Mouse (Mus musculus) frontal cortex, adult 2 months (tissue): Measurements from ENCODE around the gene Cyb5d2. TPM values are rescaled to one million over a fixed set of nuclear protein-coding genes. Genes with fewer than 3 reads are reported as not detected.
A peak's percentile ranks its signal among the peaks of the same experiment; 100 is the strongest.
"Not testable (repeated sequence)": the region's sequence is repeated elsewhere in the genome, so short reads cannot be mapped to it uniquely, and the experiment has no call there.

Source experiments
- DNase-seq, 2 experiments: peaks; one replicate each; pipeline ENCODE4 v3.0.0; 2022; ENCODE audit warnings: low spot score in 1 of 2; ENCODE audit errors: extremely low spot score in 1 of 2
- polyA plus RNA-seq: library from polyadenylated mRNA; depleted of rRNA; stranded (reverse); fragments of >200 nt; gene quantifications from 2 replicates; pipeline ENCODE4 v1.2.3, GENCODE M21; 2012

Gene Cyb5d2
- polyA plus RNA-seq, 1 experiment, result 13.8 TPM

DNA sequence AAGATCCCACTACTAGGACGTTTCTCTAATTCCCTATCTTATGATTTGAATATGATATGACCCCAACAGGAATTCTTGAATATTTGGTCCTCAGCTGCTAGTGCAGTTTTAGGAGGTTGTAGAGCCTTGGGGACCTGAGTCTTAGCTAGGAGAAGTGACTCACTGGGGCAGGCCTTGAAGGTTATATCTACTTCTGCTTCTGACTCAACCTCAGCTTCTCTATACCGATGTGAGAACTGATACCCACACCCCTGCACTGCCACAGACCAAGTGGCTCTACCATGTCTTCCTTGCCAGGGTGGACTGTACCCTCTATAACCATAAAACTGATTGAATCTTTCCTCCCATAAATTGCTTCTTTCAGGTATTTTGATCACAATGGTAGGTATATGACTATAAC is 13.8 kb downstream of the Cyb5d2 start:
- DNase-seq, result no peak

- DNase-seq, result no peak
These were observed 17.0 kb downstream of the Cyb5d2 start for GRCm38 (mm10) chr11:72778957-72779356.

DNA sequence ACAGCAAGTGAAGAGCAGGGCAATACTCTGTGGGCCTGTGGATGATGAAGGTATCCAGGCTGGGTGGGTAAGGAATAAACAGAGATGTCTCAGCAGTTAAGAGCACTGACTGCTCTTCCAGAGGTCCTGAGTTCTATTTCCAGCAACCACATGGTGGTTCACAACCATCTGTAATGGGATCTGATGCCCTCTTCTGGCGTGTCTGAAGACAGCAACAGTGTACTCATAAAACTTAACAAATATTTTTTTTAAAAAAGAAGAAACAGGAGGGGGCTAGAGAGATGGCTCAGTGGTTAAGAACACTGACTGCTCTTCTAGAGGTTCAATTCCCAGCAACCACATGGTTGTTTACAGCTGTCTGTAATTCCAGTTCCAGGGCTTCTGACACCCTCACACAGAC is 23.3 kb downstream of the Cyb5d2 start:
- DNase-seq, result not testable (repeated sequence)

- DNase-seq, result peak in 1 of 2 experiments; percentile 15
These were observed 24.5 kb downstream of the Cyb5d2 start for GRCm38 (mm10) chr11:72771461-72771860.

DNA sequence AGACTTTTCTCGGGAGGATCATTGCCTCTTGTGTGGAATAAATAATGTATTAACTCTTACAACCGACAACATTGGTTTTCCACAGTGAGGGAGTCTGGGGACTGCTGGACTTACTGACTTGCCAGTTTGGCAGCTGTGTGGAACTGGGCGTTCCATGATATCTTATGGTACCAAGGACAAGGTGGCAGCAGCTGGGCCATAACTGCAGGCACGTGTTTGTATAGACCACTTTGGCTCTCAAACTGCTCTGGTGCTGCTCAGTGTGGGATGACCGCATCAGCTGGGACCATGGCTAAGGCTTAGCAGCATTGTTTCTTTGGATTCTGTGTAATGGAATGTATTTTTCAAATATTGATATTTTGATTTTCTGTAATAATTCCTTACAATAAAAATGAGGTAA is 25.1 kb downstream of the Cyb5d2 start:
- no peak for DNase-seq

DNA sequence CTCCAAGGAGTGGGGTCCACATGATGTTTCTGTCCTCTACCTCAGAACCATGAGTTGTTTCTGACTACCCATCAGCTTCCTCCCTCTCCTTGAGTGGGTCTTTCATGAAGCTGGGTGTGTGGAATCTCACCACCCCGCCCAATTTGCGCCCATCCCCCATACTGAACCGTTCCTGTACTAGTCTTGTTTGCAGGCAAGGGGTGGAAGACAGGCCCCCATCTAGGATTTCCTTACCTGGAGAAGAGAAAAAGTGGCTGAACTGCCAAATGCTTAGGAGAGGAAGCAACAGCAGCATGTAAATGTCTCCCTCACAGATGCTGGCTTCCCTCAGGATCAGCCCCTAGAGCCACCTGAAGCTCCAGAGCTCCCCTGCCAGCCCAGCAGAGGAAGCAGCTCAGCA is 25.6 kb downstream of the Cyb5d2 start:
- no peak for DNase-seq

GRCm38 (mm10) chr11:72769061-72769460 is 26.9 kb downstream of the Cyb5d2 start:
- peak in 1 of 2 experiments; percentile 33 for DNase-seq

- no peak for DNase-seq
These were observed 28.2 kb downstream of the Cyb5d2 start for GRCm38 (mm10) chr11:72767716-72768115.

DNA sequence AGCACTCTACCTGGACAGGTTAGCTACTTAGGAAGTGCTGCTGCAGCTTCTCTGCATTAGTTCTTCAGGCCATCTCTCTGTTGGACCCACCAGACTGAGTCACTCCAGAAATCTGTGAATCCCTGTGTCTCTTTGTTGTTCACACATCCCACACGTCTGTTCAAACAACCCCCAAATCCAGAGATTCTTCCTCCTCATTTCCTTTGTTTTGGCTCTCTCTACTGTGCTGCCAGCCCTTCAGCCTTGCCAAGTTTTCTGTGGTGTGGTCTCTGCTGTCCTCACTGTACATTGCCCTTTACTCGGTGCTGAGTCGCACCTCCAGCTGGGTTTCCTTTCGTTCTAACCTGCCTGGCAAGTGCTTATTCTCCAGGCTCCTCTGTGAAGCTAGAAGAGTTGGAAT is 31.7 kb downstream of the Cyb5d2 start:
- DNase-seq, result peak in 1 of 2 experiments; percentile 64

DNA sequence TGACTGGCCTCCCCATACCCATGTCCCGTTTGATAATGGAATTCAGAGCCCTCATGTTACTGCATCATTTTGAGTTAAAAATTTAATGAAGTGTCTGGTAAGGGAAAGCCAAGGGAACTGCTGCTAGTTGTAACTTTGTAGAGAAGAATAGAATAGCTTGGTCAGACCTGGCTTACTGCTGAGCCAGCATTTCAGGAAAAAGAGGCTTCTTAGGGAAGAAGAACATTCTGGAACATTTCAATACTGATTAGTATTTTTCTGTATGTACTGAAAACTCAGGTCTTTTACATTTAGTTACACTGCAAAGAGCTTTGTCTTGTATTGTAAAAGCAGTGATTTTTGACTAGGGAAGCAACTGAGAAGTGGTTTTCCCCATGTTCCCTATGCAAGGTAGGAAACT is 35.2 kb downstream of the Cyb5d2 start:
- DNase-seq, result no peak

DNA sequence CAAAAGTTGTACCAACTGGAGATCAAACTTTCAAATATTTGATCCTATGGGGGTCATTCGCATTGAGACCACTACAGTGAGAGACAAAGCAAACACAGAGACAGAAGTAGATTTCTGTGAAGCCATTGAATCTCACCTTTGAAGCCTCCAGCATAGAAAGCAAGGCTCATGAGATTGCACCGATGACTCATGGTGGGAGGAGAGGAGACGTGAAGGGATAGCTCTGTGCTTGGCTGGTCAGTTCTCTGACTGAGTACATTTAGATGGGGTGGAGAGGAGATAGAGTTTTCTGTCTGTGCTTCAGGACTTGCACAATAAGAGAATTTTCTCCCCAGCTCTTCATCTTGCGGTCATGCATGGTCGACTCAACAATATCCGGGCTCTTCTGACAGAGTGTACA is 36.4 kb downstream of the Cyb5d2 start:
- no peak for DNase-seq

- no peak for DNase-seq
These were observed 37.6 kb downstream of the Cyb5d2 start for GRCm38 (mm10) chr11:72758316-72758715.

- no peak for DNase-seq
These were observed 44.0 kb downstream of the Cyb5d2 start for GRCm38 (mm10) chr11:72751956-72752355.

- DNase-seq, result peak in 1 of 2 experiments; percentile 47
These were observed 56.9 kb downstream of the Cyb5d2 start for GRCm38 (mm10) chr11:72739048-72739447.

DNA sequence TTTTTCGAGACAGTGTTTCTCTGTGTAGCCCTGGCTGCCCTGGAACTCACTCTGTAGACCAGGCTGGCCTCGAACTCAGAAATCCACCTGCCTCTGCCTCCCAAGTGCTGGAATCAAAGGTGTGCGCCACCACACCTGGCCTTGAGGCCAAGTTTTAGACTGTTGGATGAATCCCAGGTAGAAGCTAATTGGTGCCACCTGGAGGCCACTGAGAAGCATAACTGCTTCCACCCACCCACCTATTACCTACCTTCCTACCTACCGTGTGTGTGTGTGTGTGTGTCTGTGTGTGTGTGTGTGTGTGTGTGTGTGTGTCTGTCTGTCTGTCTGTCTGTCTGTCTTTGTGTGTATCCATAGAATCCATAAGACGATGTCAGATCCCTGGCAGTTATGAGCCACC is 58.4 kb downstream of the Cyb5d2 start:
- DNase-seq, result not testable (repeated sequence)

DNA sequence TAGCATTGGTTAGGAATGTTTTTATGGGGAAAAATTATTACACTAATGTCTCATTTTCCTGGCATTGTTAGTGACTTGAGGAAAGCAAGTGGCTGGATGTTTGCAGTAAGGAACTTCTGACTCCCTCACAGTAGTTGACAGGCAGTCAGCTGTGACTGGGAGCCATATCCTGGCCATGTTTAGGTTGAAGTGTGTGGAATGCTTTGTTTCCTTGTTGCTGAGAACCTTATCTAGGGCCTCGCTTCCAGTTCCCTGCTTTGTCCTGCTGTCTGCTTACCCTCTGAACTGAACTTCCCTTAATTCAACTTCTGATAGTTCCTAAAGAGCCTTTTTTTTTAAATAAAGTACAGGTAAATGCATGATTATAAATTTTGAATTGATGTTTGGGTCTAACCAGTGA is 59.6 kb downstream of the Cyb5d2 start:
- no peak for DNase-seq

GRCm38 (mm10) chr11:72735519-72735860 is 60.5 kb downstream of the Cyb5d2 start:
- DNase-seq, result no peak

DNA sequence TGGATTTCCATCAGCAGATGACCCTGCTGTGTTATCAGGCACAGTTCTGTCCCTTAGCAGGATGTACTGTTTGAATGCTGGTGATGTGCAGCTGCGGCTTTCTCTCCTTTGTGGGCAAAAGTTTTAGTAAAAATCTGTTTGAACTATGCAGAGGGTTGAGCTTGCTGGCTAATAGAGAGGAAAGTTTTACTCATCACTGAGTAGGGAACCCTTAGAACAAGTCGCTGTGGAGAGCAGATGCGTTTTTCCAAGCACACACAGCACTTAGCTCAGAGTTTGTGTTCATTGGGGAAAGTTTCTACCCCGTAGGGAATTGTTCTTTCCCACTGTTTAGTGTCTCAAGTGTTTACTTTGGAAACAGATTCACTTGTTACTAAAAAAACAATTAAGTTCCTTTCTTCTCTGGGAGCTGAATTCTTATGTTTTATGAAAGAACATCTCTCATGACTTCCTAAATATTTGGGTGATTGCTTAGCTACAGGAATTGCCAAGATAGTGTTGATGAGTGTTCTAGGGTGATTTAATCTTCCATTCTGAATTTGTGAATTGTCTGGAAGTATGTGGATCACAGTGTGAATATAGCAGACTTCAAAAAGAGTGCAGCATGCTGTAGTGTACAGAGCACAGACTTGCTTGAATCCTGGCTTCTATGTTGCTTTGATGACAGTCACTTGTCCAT is 61.0 kb downstream of the Cyb5d2 start:
- no peak for DNase-seq

DNA sequence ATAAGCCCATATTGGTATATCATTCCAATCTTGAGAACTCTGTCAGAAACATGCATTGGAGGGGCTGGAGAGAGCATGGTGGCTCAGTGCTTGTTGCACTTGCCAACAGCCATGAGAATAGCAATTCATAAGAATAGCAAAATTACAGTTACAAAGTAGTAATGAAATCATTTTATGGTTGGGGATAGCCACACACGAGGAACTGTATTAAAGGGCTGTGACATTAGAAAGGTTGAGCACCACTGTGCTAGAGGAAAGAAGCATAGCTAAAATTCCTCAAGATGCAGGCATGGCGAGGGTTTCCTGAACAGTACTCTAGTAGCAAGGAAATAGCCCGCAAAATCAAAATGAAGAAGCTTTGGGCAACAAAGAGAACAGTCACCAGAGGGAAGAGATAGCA is 62.2 kb downstream of the Cyb5d2 start:
- DNase-seq, result no peak
